Mouse (Mus musculus) embryonic facial prominence, embryonic 10.5 days (tissue): ENCODE measurements around the gene Pde7b. TPM values are rescaled to one million over a fixed set of nuclear protein-coding genes. Genes with fewer than 3 reads are reported as not detected.

Experiments
- DNase-seq: peaks from one replicate; pipeline ENCODE4 v3.0.0-alpha.2; 2017; ENCODE audit warnings: low spot score
- H3K27ac ChIP-seq: fragments of 300-500 bp; sonication (generic); replicated peaks from 2 replicates; pipeline ENCODE4 v1.5.1; 2016; ENCODE audit warnings: mild to moderate bottlenecking
- H3K27me3 ChIP-seq: fragments of 300-500 bp; sonication (generic); replicated peaks from 2 replicates; pipeline ENCODE4 v1.6.1; 2016; ENCODE audit warnings: low read depth, mild to moderate bottlenecking; ENCODE audit not compliant: poor library complexity, severe bottlenecking
- H3K36me3 ChIP-seq: fragments of 300-500 bp; sonication (generic); replicated peaks from 2 replicates; pipeline ENCODE4 v1.6.1; 2016; ENCODE audit warnings: mild to moderate bottlenecking, moderate library complexity
- H3K4me1 ChIP-seq: fragments of 300-500 bp; sonication (generic); 2 replicates; pipeline ENCODE4 v1.6.1; 2016
- H3K4me3 ChIP-seq: fragments of 300-500 bp; sonication (generic); 2 replicates; pipeline ENCODE4 v1.5.1; 2016; ENCODE audit warnings: mild to moderate bottlenecking, moderate library complexity
- H3K9me3 ChIP-seq: fragments of 300-500 bp; sonication (generic); 2 replicates; pipeline ENCODE4 v1.6.1; 2016; ENCODE audit warnings: mild to moderate bottlenecking
- WGBS: fragments of 180-500 bp; shearing (Covaris S2); methylation state at CpG from one replicate; pipeline ENCODE4 v1.1.7; 2016; 5-methylcytosine and 5-hydroxymethylcytosine counted together
- polyA plus RNA-seq: library from polyadenylated mRNA; unstranded; fragments of >200 nt; fragmentation: Nextera tagmentation; extraction: Ambion mirVana; gene quantifications from 2 replicates; pipeline ENCODE4 v1.2.1, GENCODE M21; 2016

Pde7b gene
- polyA plus RNA-seq, 1 experiment from 2014 or later, result 2.8 TPM

DNA sequence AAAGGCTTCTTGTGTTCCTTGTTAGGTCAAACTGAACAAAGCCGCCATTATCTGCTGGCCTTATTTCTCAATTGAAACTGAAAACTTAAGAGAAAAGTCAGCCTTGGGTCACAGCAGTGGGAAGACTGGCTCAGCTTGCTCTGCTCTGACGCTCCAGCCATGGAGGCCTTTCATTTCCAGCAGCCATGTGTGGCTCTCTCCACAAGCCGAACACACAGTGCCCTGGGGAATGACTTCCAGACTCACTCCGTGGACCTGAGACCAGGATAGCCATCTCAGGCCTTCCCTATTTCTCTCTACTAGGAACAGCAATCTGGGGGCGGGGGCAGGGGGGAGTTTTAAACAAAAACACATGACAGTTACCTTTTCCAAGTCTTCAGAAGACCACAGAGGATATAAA, 63.2 kb downstream of the Pde7b start:
- 49% methylated on average over 5 of the region's 5 CpGs for WGBS

DNA sequence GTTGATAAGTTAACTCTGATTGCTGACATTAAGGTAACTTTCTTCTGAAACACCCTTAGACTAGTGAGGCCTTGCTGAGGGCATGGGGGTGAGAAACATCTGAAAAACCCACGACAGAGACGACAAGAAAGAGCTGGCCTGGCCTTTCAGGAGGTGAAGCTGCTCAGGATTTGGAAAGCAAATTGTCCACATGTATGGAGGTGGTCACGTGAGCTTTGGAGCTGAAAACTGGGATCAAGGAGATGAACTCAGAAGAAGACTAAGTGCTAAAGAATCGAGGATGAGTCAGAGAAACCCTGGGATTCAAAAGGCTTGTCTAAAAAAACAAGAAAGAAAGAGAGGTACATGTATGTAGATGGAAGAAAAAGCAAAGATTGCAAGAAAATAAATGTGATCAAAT, 65.2 kb downstream of the Pde7b start:
- 76% methylated on average over 4 of the region's 4 CpGs for WGBS
- Histone ChIP-seq H3K27ac (no peak overlapping the region), H3K36me3 (no peaks in the 10 kb centered on the region), H3K4me3 (no peak overlapping the region), H3K4me1 (peaks cover 32% of the 10 kb centered on the region), H3K27me3 (no peaks in the 10 kb centered on the region), H3K9me3 (no peaks in the 10 kb centered on the region)
- no peak for DNase-seq

More for the DNA sequence above, 63.2 kb downstream of the Pde7b start:
- H3K27ac ChIP-seq, result peak overlapping the region; percentile 78
- H3K9me3 ChIP-seq, result no peaks in the 10 kb centered on the region
- peak; percentile 56 for DNase-seq
- H3K4me1 ChIP-seq, result peaks cover 24% of the 10 kb centered on the region
- H3K4me3 ChIP-seq, result no peak overlapping the region
- no peaks in the 10 kb centered on the region for H3K27me3 ChIP-seq
- H3K36me3 ChIP-seq, result no peaks in the 10 kb centered on the region

DNA sequence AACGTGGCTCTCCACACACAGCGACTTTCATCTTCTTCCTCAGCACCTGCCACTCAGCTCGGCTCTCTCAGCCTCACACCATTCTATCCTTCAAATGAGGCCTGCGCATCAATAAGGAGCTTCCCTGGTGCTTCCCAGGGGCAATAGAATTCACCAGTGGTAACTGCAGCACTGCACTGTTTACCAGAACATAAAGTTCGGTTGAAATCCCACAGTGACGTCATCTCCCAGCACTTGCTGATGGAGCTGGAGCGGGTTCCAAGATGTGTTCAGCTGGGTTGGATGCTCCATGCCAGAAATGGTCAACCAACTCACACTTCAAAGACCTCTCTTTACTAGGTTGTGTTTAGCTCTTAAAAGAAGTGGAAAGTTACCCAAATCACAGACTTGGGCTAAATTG, 65.6 kb downstream of the Pde7b start:
- no peak for DNase-seq
- peaks cover 35% of the 10 kb centered on the region for H3K4me1 ChIP-seq
- no peaks in the 10 kb centered on the region for H3K27me3 ChIP-seq
- no peak overlapping the region for H3K27ac ChIP-seq
- no peak overlapping the region for H3K4me3 ChIP-seq
- H3K9me3 ChIP-seq, result no peaks in the 10 kb centered on the region
- WGBS, result 90% methylated on average over 7 of the region's 7 CpGs
- H3K36me3 ChIP-seq, result no peaks in the 10 kb centered on the region

DNA sequence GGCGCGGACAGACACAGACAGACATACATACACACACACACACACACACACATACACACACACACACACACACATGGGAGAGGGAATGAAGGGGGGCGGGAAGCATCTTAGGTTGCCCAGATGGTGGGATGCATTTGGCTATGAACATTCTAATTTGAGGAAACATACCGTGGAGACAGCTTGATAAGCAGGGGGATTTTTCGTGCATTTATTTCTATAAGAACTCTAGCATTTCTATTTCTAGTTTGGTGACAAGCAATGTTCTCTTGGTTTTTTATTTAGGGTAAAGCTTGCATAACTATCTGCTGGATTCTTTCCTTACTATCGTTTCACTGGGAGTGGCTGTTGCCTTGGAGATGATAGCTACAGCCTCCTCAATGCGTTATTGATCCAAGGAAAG, 66.2 kb downstream of the Pde7b start:
- Histone ChIP-seq H3K27me3 (no peaks in the 10 kb centered on the region), H3K27ac (no peak overlapping the region)

DNA sequence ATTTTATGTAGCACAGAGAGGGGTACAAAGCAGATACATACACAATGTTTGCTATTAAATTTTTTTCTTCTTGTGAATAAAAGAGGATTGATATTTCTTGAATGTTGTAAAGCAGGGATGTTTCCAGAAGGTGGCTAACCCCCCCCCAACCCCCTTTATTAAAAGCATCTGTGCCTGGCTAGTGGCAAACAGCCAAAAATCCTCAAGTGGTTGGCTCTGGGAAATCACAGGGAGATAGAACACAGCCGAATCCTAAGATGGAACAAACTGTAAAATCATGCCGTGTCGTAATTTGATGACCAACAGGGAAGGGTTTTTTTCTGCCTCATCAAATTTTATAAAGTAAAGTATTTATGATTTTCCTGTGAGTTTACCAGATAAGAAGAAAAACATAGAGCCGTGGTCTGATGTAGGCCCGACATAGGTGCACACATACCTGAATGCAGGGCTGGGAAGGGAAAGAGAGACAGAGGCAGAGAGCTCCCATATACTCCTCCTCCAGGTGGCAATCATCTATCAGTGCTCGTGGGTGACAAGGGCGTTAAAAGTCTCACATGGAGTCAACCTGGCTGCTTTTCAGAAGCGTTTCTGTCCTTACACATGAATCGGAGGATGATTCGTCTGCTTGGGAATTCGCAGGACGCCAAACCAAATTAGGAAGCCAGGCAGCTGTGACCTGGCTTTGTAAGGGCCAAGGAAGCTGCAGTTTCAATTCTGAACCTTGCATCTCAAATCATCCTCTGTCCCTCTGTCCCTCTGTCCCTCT, 67.4 kb downstream of the Pde7b start:
- Histone ChIP-seq H3K4me3 (no peak overlapping the region), H3K4me1 (peaks cover 33% of the 10 kb centered on the region), H3K9me3 (no peaks in the 10 kb centered on the region), H3K27ac (peak overlapping the region; percentile 58; the same call in 1 of the 2 replicates), H3K27me3 (no peaks in the 10 kb centered on the region), H3K36me3 (no peaks in the 10 kb centered on the region)
- 69% methylated on average over 12 of the region's 12 CpGs for WGBS
- DNase-seq, result no peak

More for the DNA sequence above, 66.2 kb downstream of the Pde7b start:
- WGBS, result 86% methylated on average over 7 of the region's 7 CpGs
- no peaks in the 10 kb centered on the region for H3K36me3 ChIP-seq
- no peak for DNase-seq
- peaks cover 38% of the 10 kb centered on the region for H3K4me1 ChIP-seq
- no peak overlapping the region for H3K4me3 ChIP-seq
- H3K9me3 ChIP-seq, result no peaks in the 10 kb centered on the region

- no peaks in the 10 kb centered on the region for H3K36me3 ChIP-seq
- H3K4me3 ChIP-seq, result no peak overlapping the region
- WGBS, result 86% methylated on average over 6 of the region's 6 CpGs
- DNase-seq, result no peak
- peaks cover 23% of the 10 kb centered on the region for H3K4me1 ChIP-seq
- H3K9me3 ChIP-seq, result no peaks in the 10 kb centered on the region
- H3K27me3 ChIP-seq, result no peaks in the 10 kb centered on the region
- no peak overlapping the region; the same call in 1 of the 2 replicates for H3K27ac ChIP-seq
Measured at GRCm38 (mm10) chr10:20654590-20654989, 70.3 kb downstream of the Pde7b start.

- Histone ChIP-seq H3K9me3 (no peaks in the 10 kb centered on the region), H3K36me3 (no peaks in the 10 kb centered on the region), H3K27me3 (no peaks in the 10 kb centered on the region), H3K4me3 (no peak overlapping the region), H3K27ac (no peak overlapping the region; the same call in 1 of the 2 replicates), H3K4me1 (peaks cover 23% of the 10 kb centered on the region)
- WGBS, result 86% methylated on average over 6 of the region's 6 CpGs
- no peak for DNase-seq
Measured at GRCm38 (mm10) chr10:20654187-20654586, 70.7 kb downstream of the Pde7b start.

DNA sequence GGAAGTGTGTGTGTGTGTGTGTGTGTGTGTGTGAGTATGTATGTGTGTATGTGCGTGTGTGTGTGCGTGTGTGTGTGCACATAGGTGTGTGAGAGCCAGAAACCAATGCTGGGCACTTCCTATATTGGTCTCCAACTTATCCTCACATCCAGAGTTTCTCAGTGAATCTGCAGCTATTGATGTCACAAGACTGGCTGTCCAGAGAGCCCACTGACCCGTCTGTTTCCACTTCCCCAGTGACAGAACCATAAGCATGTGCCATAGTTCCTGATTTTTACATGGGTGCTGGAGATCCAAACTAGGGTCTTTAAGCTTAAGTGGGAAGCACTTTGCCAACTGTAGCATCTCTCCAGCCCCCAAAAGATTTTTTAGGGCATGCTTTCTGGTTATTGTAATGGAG, 71.6 kb downstream of the Pde7b start:
- 87% methylated on average over 3 of the region's 3 CpGs for WGBS
- H3K9me3 ChIP-seq, result no peaks in the 10 kb centered on the region
- H3K4me3 ChIP-seq, result no peak overlapping the region
- H3K27me3 ChIP-seq, result no peaks in the 10 kb centered on the region
- no peaks in the 10 kb centered on the region for H3K36me3 ChIP-seq
- no peak for DNase-seq
- no peak overlapping the region for H3K27ac ChIP-seq
- peaks cover 23% of the 10 kb centered on the region for H3K4me1 ChIP-seq

DNA sequence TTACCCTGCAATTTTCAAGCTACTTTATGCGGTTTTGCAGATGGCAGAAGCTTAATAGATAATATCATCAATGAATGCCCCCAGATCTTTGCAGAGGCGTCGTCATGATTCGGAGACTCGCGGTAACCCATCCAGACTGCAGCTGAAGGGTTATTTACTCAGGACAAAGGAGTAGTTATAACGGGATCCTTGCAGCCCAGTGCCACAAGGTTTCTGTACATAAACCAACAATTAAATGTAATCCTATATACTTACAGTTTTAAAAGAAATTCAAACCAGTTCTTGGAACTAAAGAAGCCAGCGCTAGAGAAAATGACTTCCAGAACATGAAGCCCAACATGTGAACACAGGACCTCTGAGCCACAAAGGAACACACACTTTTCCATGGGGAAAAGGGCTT, 88.5 kb downstream of the Pde7b start:
- H3K36me3 ChIP-seq, result no peaks in the 10 kb centered on the region
- peak overlapping the region; percentile 68 for H3K27ac ChIP-seq
- H3K27me3 ChIP-seq, result no peaks in the 10 kb centered on the region
- peaks cover 21% of the 10 kb centered on the region for H3K4me1 ChIP-seq
- peak; percentile 25 for DNase-seq
- 55% methylated on average over 8 of the region's 8 CpGs for WGBS
- peaks cover 7% of the 10 kb centered on the region; the same call in 1 of the 2 replicates for H3K9me3 ChIP-seq
- H3K4me3 ChIP-seq, result no peak overlapping the region

DNA sequence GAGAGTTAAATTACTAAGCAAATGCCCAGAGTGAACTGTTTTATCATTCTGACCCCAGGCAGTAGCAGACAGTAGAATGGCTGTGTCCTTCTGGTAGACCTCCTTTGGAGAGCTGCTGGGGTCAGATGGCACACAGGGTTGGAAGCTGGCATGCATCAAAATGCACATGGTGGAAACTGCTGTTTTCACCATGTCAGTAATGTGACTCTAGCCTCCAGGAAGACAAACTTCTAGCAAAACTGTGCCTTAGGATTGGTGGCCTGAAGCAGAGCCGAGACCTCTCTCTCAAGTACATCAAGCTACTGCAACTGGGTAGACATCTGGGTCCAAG, 91.8 kb downstream of the Pde7b start:
- H3K4me3 ChIP-seq, result no peak overlapping the region
- 65% methylated on average over 1 of the region's 1 CpGs for WGBS
- peaks cover 23% of the 10 kb centered on the region for H3K4me1 ChIP-seq
- peak; percentile 35 for DNase-seq
- no peaks in the 10 kb centered on the region for H3K27me3 ChIP-seq
- peak overlapping the region; percentile 31; the same call in 1 of the 2 replicates for H3K27ac ChIP-seq
- H3K9me3 ChIP-seq, result no peaks in the 10 kb centered on the region
- no peaks in the 10 kb centered on the region for H3K36me3 ChIP-seq

- Histone ChIP-seq H3K4me3 (no peak overlapping the region), H3K4me1 (peaks cover 23% of the 10 kb centered on the region), H3K36me3 (no peaks in the 10 kb centered on the region), H3K9me3 (no peaks in the 10 kb centered on the region), H3K27me3 (no peaks in the 10 kb centered on the region), H3K27ac (peak overlapping the region; percentile 31)
- no peak for DNase-seq
- WGBS, result 59% methylated on average over 14 of the region's 14 CpGs
Measured at GRCm38 (mm10) chr10:20632256-20633084, 92.4 kb downstream of the Pde7b start.

- Histone ChIP-seq H3K36me3 (no peaks in the 10 kb centered on the region), H3K9me3 (no peaks in the 10 kb centered on the region), H3K4me3 (no peak overlapping the region), H3K27ac (no peak overlapping the region), H3K4me1 (peaks cover 15% of the 10 kb centered on the region), H3K27me3 (no peaks in the 10 kb centered on the region)
- DNase-seq, result no peak
- 90% methylated on average over 7 of the region's 7 CpGs for WGBS
Measured at GRCm38 (mm10) chr10:20630122-20630521, 94.8 kb downstream of the Pde7b start.
